Mouse (Mus musculus) 416B (cell line): ENCODE measurements around the gene Smpdl3a.

ENCODE experiments used
- DNase-seq: peaks from one replicate; pipeline ENCODE4 v3.0.0; 2011; ENCODE audit warnings: low read depth

The Smpdl3a gene

DNA sequence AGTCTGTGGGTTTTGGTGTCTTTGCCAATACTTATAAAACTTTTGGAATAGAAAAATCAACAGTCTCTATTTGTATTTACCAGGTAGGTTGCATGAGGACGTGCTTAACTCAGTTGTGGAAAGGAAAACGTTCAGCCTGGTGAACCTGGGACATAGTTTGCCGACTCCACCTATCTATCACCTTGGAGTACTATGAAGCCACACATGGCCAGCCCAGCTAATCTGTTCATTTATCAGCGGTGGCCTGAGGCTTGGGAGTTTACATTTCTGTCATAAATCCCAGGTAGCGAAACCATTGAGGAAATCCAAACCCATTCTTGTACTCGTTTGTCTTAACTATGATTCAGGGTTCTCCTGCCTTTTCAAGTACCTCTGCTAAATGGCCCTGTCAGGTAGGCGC is at the start of gene Smpdl3a:
TSS of gene Smpdl3a (plus strand) at position 318 of the 400 bp plus-strand sequence.
- DNase-seq = no peak

DNA sequence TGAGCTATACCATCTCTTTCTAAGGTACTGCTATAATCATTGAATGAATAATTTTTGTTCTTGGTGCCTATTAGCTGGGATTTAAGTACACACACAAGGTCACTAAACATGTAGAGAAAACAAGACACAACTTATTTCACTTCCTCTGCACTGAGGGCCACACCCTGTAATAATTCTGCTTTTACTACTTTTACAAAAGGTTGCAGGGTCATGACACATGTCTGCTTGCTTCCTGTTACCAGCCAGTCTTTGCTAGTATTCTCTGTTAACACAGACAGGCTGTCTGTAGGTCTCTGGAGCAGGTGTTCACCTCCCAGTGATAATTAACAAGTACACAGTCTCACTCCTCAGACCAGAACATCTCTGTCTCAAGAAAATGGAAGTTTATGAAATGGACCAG is 48.7 kb upstream of the Smpdl3a start:
- no peak for DNase-seq

DNA sequence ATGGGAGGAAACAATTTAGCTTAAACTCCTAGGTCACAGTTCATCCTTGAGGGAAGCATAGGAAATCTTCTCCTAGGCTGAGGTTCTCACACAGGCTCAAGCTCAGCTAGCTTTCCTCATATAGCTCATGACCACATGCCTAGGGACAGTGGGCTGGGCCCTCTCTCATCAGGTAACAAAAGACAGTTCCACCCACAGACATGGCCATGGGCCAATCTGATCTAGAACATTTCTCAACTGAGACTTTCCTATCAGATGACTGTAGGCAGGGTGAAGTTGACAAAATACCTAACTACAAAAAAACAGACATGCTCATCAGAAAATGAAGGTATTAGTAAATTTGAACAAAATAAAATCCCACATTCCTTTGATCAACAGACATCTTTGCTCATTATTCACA is 47.0 kb upstream of the Smpdl3a start:
- no peak for DNase-seq

DNA sequence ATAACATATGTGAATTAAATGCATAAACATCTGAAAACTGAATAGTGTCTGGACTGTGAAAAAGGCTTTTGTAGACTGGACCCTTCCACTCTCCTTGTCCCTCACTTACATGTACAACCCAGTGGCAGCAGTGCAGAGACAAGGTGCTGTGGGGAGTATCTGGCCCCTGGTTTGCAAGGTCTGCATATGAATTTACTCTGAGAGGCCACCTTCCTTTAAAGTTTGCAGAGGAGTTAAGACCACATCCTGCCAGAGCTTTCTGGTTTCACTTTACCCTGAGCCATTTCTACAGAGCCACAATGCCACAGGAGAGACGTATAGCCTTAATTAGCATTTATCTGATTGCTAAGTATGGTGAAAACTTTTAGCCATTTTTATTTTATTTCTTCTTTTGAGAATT is 40.8 kb upstream of the Smpdl3a start:
- DNase-seq = peak; percentile 27

DNA sequence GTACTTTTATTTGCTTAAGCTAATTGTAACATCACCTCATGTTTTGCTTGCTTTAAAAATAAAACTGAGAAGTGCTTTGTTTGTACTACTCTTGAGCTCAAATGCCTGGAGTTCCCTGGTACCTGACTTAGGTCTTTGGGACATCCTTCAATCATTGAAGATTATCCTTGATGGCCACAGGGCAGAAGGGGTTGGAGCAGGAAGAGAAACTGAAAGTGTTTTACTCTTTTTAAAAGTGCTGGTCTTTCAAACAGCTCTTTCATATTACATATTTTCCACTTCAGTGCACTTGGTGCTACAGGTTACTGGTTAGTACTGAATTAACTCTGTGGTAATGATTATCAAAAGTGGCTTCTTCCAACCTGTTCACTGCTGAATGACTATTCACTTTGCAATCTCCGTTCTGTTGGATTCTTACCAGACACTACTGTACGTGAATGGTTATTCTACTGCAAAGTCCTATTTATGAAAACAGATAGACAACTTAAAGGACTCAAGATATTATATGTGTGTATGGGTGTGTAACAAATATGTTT is 38.9 kb upstream of the Smpdl3a start:
- DNase-seq = no peak

DNA sequence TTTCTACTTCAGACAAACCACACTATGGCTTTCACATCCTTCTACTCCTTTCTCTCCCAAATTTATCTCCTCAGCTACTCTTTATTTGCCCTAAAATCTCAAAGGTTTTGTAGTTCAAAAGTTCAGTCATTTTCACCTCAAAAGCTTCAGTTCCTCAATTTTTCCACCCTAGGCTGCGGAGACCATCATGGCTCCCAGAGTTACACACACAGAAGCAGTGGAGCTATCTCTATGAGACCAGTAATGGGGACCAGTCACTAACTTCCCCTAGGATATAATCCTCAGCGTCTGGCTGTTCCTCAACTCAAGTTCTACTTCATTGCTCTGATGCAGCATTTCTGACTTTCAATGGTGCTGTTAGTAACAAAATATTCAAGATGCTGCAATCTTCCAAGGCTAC is 35.1 kb upstream of the Smpdl3a start:
- DNase-seq = no peak

DNA sequence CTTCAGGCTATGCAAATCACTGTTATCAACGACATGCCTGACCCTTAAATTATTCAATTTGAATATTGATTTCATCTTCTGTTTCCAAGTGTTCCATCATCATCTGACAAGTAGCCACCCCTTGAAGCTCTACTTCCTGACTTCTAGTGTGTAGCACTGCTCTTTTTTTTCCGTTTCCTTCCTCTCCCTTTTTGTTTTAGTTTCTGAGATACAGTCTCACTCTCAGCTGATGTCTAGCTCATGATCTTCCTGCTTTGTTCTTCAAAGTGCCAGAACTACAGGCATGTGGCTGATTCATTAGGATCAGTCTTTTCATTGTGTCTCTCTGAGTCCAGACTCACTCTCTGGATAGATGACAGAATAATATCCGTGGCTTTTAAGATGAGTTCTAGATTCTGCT is 33.4 kb upstream of the Smpdl3a start:
- DNase-seq = no peak

DNA sequence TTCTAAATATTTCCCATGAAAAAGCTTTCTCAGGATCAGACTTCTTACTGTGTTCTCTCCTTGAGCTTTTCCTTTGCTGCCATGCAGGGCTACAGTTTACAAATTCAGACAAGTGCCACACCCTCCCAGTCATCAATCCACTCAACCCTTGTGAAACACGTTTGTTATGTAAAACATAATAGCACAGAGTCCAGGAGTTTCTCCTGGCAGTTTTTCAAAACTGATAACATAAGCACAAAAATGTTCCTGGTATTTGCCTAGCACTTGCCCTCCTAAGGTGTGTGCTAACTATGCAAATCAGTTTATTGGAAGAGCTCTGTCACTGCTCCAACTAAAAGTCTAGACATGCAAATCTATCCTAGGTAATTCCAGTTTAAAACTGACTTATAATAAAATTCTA is 31.1 kb upstream of the Smpdl3a start:
- no peak for DNase-seq

DNA sequence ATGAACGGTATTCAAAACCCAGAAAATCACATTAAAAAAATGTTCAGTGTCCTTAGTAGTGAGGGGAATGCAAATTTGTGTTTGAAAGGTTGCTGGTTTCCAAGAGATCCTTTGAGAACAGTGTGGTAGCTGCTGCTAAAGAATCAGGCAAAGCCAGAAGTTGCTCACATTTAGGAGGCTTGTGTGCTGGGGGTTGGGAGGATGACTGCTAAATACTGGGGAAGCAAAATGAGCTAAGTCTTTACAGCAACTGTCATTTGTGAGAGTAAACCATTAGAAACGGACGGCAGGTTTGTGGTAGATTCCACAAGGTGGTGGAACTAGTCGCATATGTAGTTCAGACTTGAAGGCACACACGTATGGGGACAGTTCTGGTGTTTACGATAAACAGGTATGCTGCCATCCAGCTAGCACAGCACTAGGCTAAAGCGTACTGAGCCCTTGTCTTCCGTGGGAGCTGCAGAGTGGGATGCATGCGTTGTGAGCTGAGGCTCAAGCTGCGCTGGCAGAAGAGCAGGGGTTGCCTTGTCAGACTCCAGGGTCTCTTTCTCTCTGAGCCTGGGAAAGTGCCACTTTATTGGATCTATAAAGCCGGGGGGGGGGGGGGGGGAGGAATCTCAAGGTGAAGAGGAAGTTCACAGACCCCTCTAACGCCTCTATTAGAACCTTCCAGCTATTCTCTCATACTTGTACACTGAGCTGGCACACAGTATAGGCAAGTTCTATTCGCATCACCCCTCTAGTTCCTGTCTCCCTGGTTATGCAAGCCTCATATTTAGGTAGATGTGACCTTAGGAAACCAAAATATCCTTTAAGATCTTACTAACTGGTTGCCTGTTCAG is 10.6 kb upstream of the Smpdl3a start:
- DNase-seq = no peak

DNA sequence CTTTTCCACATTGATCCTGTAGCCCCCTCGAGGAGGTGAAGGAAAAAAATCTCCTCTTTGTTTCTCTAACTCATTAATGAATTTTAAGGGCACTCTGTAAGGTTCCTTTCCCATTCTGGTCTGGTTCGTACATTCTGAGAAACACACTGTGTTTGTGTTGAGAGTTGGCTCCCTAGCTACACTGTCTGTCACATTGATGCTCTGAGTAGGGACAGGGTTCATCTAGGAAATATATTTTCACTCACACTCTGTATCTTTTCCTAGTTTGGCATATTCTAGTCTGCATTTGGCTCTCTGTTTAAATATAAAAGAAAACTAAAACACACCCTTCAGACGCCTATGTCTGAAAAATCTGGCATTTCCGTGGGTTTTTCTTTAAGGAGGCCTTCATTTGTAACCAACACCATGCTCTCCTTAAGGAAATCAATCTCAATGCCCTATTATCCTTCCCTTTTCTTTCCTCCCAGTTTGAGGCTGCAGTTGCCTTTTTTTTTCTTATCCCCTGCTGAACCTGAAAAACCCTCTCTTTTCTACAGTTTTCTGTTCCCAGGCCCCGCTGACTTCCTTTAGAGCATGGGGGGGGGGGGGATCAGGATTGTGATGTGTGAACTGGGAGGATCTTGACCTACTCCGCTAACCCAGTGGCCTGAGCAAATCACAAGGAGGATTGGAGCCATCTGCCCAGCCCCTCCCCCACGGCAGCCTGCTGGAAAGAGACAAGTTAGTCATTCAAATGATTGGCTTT is 9.8 kb upstream of the Smpdl3a start:
- no peak for DNase-seq

DNA sequence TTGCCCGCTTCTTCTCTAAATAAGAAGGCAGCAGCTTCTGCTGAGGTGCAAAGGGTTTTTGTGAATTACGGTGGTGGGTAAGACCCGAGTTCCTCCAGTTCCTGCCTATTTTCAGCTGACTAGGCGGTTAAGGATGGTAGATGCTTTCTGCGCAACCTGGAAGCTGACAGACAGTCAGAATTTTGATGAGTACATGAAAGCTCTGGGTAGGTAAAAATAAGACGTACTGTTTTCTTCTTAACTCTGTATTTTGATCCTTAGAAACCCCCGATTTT is 9.3 kb upstream of the Smpdl3a start, which contains the start of gene Fabp7:
TSS of gene Fabp7 (plus strand) at position 6 of the 275 bp plus-strand sequence.
- DNase-seq = no peak

DNA sequence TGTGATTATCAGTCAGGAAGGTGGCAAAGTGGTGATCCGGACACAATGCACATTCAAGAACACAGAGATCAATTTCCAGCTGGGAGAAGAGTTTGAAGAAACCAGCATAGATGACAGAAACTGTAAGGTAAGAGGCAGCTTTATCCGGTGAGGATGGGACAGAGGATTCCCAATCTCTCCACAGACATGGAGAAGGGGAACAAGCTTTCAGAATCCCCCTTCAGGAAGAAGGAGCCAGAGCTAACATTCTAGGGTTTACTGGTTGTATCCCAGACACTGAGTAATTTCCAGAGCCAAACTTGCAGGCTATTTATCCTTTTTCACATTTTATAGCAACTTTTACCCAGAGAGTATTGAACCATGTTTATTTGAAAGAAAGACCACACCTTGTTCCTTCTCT is 8.6 kb upstream of the Smpdl3a start:
- DNase-seq = no peak

DNA sequence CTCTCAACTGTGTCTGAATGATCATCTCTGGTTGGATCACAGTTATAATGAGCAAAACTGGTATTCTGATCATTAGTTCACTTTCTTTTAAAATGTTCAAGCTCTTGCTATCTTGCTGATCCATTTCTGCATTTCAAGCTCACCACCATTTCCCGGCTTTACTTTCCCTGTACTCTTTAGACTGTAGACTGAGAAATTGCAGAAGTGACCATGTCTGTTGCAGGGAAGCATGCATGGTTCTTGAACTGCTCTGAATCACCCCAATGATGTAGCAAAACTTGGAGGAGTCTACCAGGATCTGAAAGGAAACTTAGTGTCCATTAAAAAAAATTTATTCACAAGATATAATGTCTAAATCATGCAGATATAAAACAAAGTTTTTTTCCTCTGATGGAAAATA is 1.2 kb upstream of the Smpdl3a start:
- no peak for DNase-seq

DNA sequence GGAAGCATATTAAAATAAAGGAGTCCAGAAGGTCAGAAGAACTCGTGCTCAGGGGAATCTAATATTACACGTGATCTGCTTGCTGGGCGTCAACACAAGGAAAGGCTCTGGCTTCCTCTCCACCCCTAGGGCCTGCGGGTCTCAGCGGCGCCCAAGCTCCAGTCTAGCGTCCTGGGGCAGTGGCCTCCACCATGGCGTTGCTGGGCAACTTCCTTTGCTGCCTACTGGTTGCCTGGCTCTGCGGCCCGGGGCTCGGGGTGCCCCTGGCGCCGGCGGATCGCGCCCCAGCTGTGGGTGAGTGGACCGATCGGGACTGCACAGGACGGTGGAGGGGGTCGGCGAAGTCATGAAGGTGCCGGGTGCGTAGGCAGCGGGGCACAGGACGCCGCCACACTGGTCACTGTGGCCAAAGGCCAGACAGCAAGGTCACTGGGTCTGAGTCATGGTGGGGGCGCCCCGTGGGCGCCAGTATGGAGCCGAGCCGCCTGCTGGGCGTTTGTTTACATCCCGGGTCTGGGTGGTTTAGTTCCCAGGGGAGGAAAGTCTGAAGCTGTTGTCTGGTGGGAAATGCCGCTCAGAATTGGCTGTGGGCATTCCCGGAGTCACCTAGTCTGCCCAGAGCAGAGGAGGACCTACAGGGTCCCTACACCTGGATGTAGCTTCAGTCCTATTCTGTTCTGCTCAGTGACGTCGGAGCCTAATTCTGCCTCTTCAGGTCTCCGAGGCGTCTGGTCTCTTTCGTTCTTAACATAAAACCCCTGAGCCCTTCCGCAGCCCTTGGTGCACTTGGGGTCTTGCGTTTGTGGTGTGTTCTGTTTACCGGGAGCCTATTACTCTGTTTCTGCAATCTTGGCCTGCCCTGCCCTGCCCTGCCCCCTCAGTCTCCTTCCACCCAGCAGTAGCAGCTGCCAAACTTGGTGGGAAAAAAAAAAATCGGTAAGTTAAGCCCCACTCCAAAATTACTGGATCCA is 641 bp downstream of the Smpdl3a start:
- DNase-seq = no peak

DNA sequence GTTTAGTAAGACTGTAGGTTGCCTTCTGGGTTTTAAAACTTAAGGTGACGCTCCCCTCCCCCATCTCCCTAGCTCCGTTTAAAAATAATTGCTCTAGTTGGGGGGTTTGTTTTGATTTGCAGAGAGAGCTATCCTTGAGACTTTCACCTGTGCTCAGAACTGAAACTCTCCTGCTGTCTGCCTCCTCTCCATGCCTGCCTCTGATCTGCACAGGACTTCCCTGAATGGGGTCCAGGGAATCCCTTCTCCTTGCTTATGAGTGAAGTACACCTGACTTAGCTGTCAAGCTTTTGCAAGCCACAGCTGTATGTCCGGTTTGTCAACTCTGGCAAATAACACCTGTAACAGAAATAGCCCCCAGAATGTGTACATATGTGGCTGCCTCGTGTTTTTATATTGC is 1.4 kb downstream of the Smpdl3a start:
- DNase-seq = no peak

DNA sequence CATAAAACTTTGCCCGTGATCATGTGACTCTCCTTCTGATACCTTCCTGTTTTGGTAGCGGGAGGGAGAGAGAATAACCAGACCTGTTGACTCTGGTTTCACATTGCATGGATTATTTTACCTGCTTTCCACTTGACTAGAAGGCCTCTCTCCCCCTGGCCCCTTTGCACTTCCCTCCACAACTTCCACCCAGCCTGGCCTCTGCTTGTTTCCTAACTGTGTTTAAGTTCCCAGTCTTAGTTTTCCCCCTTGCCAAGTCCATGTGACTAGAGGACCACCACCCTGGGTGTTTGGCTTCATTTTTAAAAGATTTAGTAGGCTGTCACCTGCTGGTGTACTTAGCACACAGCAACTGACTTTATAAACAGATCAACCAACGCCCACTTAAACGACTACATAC is 1.9 kb downstream of the Smpdl3a start:
- no peak for DNase-seq

DNA sequence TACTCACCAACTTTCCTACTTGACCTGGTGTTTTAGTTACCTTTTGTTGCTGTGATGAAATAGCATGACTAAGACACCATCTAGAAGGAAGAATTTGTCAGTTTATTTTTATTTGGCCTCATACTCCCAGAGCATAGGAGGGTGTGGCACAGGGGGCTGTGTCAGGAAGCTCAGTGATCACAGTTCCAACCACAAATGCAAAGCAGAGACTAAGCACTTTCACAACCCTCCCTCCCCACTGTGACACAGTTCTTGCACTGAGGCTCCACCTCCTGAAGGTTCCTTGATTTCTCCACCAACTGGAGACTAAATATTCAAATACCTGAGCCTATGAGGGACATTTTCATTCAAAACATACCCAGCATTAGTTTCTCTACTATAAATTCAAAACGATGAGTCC is 5.4 kb downstream of the Smpdl3a start:
- peak; percentile 32 for DNase-seq

DNA sequence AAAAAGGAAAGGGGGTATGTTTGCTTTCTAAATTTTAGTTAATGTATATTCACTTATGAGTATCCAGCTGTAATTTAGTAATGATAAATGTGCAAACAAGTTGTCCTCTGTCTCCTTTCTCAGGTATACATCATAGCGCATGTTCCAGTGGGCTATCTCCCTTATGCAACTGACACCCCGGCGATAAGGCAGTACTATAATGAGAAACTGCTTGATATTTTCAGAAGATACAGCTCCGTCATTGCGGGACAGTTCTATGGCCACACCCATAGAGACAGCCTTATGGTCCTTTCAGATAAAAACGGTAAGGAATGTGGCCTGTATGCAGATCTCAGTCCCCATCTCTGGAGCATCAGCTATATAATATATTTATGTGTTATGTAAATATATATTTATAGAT is 13.6 kb downstream of the Smpdl3a start:
- no peak for DNase-seq

DNA sequence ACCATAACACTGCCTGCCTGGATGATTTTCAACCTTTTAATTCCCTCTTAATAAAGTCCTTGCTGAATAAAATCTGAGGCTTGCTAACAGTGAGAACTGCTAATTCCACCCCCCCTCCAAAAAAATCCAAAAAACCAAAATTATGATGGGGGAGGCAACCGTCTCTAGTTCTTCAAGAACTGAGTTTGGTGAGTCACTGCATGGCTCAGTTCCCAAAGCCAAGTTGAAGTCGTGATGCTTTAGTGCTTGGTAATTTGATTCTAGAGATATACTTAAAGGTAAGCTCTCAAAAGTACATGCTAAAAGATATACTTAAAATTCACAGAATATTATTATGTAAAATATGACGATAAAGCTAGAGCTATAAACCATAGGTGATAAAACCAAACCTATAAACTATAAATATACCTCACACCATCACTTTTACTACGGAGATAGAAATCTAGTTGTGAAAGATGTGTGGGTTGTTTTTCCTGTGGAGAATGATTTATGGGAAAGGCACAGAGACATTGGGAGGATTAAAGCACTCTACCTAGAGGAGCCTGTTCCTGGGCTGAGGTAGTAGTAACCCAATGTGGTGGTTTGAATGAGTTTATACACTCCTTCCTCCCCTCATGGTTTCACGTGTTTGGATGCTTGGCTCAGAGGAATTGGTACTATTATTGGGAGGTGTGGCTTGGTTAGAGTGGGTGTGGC is 18.2 kb downstream of the Smpdl3a start:
- no peak for DNase-seq

DNA sequence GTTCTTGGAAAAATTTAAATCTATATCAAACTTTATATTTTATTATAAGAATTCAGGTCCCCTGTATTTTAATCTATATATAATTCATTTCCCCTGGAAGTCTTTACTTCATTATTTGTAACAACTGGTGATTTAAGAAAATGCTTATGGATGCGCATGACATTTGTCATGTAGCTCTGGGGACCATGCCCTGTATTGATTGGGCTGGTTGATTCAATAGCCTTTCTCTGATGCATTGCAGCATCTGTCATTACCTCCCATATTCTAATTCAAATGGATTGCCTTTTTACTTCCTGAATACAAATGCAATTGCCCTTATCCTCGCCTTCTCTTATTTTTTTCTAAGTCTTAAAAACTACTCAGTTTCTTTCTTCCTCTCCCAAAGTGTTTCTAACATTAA is 20.2 kb downstream of the Smpdl3a start:
- no peak for DNase-seq

DNA sequence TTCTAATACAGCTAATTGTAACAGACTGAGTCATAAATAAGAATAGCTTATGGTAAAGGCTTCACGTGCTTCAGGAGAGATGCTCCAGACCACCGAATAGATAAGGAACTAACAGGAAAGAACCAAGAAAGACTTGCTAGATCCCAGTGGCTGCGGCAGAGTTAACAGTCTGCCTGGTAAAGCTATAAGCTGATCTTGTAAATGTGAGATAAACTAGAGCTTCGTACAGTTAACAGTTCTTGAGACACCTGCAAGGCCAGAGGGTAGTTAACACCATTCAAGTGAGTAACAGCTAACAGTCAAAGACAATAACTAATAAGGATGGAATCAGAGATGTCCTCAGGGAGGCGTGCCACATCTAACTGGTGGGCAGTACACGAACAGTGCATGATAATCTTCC is 21.7 kb downstream of the Smpdl3a start:
- no peak for DNase-seq

DNA sequence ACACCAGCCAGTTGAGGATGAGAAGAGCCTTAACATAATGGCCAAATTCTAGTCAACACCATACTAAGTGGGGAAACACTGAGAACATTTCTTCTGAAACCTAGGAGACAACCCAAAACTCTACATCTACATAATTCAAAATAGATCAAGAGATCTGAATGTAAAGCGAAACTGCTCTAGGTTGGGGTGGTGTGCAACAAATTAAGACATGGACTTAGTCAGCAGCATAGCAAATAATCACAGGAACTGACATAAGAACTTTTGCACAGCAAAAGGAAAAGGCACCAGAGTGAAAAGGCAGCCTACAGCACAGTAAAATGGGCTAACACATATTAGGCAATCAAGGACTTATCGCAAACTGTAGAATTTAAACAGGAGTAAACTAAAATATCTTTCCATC is 25.1 kb downstream of the Smpdl3a start:
- no peak for DNase-seq
